Mouse (Mus musculus): Measurements from ENCODE around the gene Olfr723.
"Not testable (repeated sequence)": the region's sequence is repeated elsewhere in the genome, so short reads cannot be mapped to it uniquely, and the experiment has no call there.

The Olfr723 gene

DNA sequence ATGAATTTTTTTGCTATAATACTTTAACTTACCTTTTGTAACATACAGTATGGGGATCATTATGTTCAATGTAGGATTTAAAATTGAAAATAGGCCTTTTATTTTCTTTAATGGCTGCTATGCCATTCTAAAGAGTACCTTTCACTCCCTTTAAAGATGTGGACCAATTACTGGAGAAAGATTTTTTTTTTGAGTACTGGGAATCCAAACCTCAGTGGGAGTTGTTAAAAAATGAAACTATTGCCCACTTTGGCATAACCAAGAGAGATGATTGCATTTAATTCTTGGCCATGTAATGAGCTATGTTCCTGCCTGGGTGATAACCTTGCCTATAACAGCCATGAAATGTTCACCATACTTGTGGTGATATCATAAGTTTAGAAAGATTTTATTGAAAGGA, at the start of gene Olfr723:
Gene Olfr723, minus strand, starts transcription at position 101 of the 400 bp plus-strand sequence.
- DNase-seq (ENCODE audit: low read depth, low spot score) = not testable (repeated sequence)

DNA sequence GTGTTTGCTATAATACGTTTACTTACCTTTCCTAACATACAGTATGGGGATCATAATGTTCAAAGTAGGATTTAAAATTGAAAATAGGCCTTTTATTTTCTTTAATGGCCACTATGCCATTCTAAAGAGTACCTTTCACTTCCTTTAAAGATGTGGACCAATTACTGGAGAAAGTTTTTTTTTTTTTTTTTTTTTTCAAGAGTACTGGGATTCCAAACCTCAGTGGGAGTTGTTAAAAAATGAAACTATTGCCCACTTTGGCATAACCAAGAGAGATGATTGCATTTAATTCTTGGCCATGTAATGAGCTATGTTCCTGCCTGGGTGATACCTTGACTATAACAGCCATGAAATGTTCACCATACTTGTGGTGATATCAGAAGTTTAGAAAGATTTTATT, 31.6 kb upstream of the Olfr723 start, which contains the start of gene Olfr724:
Gene Olfr724, minus strand, starts transcription at position 101 of the 400 bp plus-strand sequence.
- not testable (repeated sequence) for DNase-seq (ENCODE audit: low read depth, low spot score)

DNA sequence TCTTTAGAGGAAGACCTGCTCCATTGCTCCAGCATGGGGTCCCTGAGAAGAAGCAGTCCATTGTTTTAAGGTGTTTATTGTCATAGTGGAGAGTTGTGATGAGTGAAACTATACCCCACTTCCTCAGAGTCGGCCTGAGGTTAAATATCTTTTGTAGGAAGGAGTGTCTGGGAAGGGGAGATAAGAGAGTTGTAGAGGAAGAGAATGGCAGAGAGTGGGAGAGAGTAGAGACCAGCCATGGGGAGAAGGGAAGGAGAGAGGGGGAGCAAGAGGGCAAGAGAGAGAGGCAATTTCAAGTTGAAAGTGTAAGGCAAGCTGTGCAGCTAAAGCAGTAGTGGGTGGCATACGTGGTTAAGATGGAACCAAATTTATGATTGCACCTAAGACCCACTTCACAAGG, 24.3 kb upstream of the Olfr723 start:
- no peak for DNase-seq (ENCODE audit: low read depth, low spot score)

DNA sequence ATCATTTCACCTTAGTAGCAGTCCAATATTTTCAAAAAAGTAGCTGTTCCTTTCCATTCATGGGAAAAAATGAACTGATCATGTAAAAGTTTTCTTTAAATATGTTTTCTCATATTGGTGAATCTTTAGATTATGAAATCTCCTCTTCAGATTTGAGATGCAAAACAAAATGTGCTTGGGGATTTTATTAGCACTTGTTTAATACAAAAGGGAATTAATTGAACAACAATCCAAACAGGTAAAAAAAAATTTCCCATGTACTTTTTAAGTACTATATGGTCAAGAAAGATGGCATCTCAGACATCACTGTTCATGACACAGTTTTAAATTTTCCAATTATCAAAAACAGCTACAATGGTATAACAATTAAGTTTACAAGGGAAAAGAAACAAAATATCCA, 29.7 kb downstream of the Olfr723 start, which contains the start of gene Olfr722:
Gene Olfr722, minus strand, starts transcription at position 101 of the 400 bp plus-strand sequence.
- DNase-seq (ENCODE audit: low read depth, low spot score) = no peak
